Mouse (Mus musculus) liver, postnatal 0 days (tissue): Measurements from ENCODE around the gene Atg3.

ENCODE experiments used
- CTCF ChIP-seq: sonication (generic); IDR thresholded peaks from 2 replicates; pipeline ENCODE4 v1.5.1; 2016; ENCODE audit warnings: antibody characterized with exemption, low read depth
- EP300 ChIP-seq: IDR thresholded peaks from 2 replicates; pipeline ENCODE4 v1.6.1; 2016; ENCODE audit warnings: antibody characterized with exemption, low read depth, mild to moderate bottlenecking

GRCm38 (mm10) chr16:45196816-45197215 lies 38.2 kb downstream of the Atg3 start:
- TF ChIP-seq CTCF (peak; percentile 88), EP300 (no peak)
